25 mouse cellular contexts compared by ENCODE assay signal in genomic region chr6:49804105-49804504, GRCm38 (mm10). TPM values are rescaled to one million over a fixed set of nuclear protein-coding genes. Genes with fewer than 3 reads are reported as not detected.
DNase-seq lines count a peak whose midpoint lies in the region; ATAC-seq and TF ChIP-seq lines count a peak whose summit lies in the region.
"Had no signal": no experiment of that assay in that cellular context is flagged by ENCODE, and none has a peak within 500 bp of the region (broad histone marks: within the 10 kb centered on the region; RNA-seq: fewer than 3 reads in every experiment).

No protein-coding gene starts in this region.

- no peak overlapping the region for H3K4me2 ChIP-seq in neural tube, embryonic 13.5 days
- no peak overlapping the region for H3K4me2 ChIP-seq in neural tube, embryonic 15.5 days
- H3K4me2 ChIP-seq in hindbrain, embryonic 11.5 days (replicated peaks; ENCODE audit: low read depth, low read length): no peak overlapping the region
- H3K4me2 ChIP-seq: forebrain, embryonic 13.5 days; heart, embryonic 12.5 days; heart, embryonic 15.5 days; hindbrain, embryonic 15.5 days had no signal

- no peak for TF ChIP-seq CTCF in heart, adult 2 months (IDR thresholded peaks at IDR 0.05)
- TF ChIP-seq CTCF in brain, embryonic 14.5 days (IDR thresholded peaks at IDR 0.05; ENCODE audit: borderline replicate concordance, extremely low read depth, insufficient read depth, insufficient read length): no peak

- H3K79me2 ChIP-seq in heart, adult 2 months (replicated peaks; ENCODE audit: control insufficient read depth, insufficient read depth, low read length): no peaks in the 10 kb centered on the region

- no peaks in the 10 kb centered on the region for H3K9me3 ChIP-seq in neural tube, embryonic 13.5 days
- no peaks in the 10 kb centered on the region for H3K9me3 ChIP-seq in neural tube, embryonic 15.5 days (replicated peaks)
- H3K9me3 ChIP-seq in hindbrain, embryonic 11.5 days (ENCODE audit: control insufficient read depth, low read length): no peaks in the 10 kb centered on the region
- H3K9me3 ChIP-seq: forebrain, embryonic 10.5 days; forebrain, embryonic 13.5 days; heart, embryonic 12.5 days; heart, embryonic 15.5 days; hindbrain, embryonic 10.5 days; hindbrain, embryonic 15.5 days had no signal

- intact Hi-C loops in heart, adult 2 months (cut with DNase I): no loop called here

- TF ChIP-seq POLR2A in heart, adult 2 months (IDR thresholded peaks at IDR 0.05; ENCODE audit: insufficient read depth, low read depth, low read length): no peak
- TF ChIP-seq POLR2A in brain, embryonic 14.5 days (IDR thresholded peaks at IDR 0.05; ENCODE audit: borderline replicate concordance, extremely low read depth, insufficient read depth, insufficient read length, poor library complexity, severe bottlenecking): no peak

- DNase-seq in heart, adult 11 months: peak; percentile 68
- DNase-seq in heart, adult 2 months: no peak
- DNase-seq in brain, embryonic 14.5 days (ENCODE audit: low read depth): peak; percentile 17
- DNase-seq in hindbrain, embryonic 11.5 days (ENCODE audit: low spot score): no peak
- DNase-seq: adrenal gland, adult 8-10 months; adrenal gland, postnatal 25 days; cerebellum, adult 18-20 months; cerebellum, adult 9-10 months; cerebellum, postnatal 14 days; gastrocnemius, postnatal 10 days; gastrocnemius, postnatal 36 days; heart, postnatal 10 days; heart, postnatal 36 days had no signal

- H3K27ac ChIP-seq in heart, adult 2 months: no peak overlapping the region
- H3K27ac ChIP-seq in neural tube, embryonic 13.5 days (replicated peaks): peak overlapping the region; percentile 39; the same call in 1 of the 2 replicates
- no peak overlapping the region for H3K27ac ChIP-seq in neural tube, embryonic 15.5 days (replicated peaks)
- no peak overlapping the region for H3K27ac ChIP-seq in hindbrain, embryonic 11.5 days (ENCODE audit: low read depth, low read length)
- H3K27ac ChIP-seq: forebrain, embryonic 10.5 days; forebrain, embryonic 13.5 days; heart, embryonic 15.5 days; hindbrain, embryonic 10.5 days; hindbrain, embryonic 15.5 days had no signal

- no peaks in the 10 kb centered on the region for H3K36me3 ChIP-seq in heart, adult 2 months (ENCODE audit: control insufficient read depth, insufficient read depth, low read length)
- H3K36me3 ChIP-seq in neural tube, embryonic 13.5 days: no peaks in the 10 kb centered on the region
- no peaks in the 10 kb centered on the region for H3K36me3 ChIP-seq in neural tube, embryonic 15.5 days
- no peaks in the 10 kb centered on the region for H3K36me3 ChIP-seq in hindbrain, embryonic 11.5 days (ENCODE audit: control insufficient read depth, insufficient read depth, low read length)
- H3K36me3 ChIP-seq: forebrain, embryonic 10.5 days; heart, embryonic 12.5 days; heart, embryonic 15.5 days; hindbrain, embryonic 10.5 days; hindbrain, embryonic 15.5 days had no signal

- no peaks in the 10 kb centered on the region for H3K4me1 ChIP-seq in heart, adult 2 months (ENCODE audit: control insufficient read depth, insufficient read depth, low read length)
- peaks cover 26% of the 10 kb centered on the region for H3K4me1 ChIP-seq in neural tube, embryonic 13.5 days (replicated peaks)
- H3K4me1 ChIP-seq in neural tube, embryonic 15.5 days: peaks cover 7% of the 10 kb centered on the region; the same call in 1 of the 2 replicates
- no peaks in the 10 kb centered on the region for H3K4me1 ChIP-seq in hindbrain, embryonic 11.5 days (replicated peaks; ENCODE audit: control insufficient read depth, insufficient read depth, low read length)

- no peak for TF ChIP-seq EP300 in heart, adult 2 months (IDR thresholded peaks at IDR 0.05; ENCODE audit: insufficient read depth, low read depth, low read length)

- H3K27me3 ChIP-seq in heart, adult 2 months (ENCODE audit: control insufficient read depth, insufficient read depth, low read length): no peaks in the 10 kb centered on the region
- no peaks in the 10 kb centered on the region for H3K27me3 ChIP-seq in neural tube, embryonic 13.5 days
- no peaks in the 10 kb centered on the region for H3K27me3 ChIP-seq in neural tube, embryonic 15.5 days (replicated peaks)
- no peaks in the 10 kb centered on the region for H3K27me3 ChIP-seq in hindbrain, embryonic 11.5 days (ENCODE audit: control insufficient read depth, insufficient read depth, low read length)
- H3K27me3 ChIP-seq: heart, embryonic 15.5 days; hindbrain, embryonic 15.5 days had no signal

- 40% methylated on average over 8 of the region's 8 CpGs for WGBS in heart, adult 2 months
- 42% methylated on average over 8 of the region's 8 CpGs for WGBS in neural tube, embryonic 13.5 days
- WGBS in neural tube, embryonic 15.5 days: 53% methylated on average over 8 of the region's 8 CpGs
- 65% methylated on average over 8 of the region's 8 CpGs for WGBS in hindbrain, embryonic 11.5 days

- no peak overlapping the region for H3K9ac ChIP-seq in heart, adult 2 months (ENCODE audit: low read depth, low read length)
- H3K9ac ChIP-seq in neural tube, embryonic 13.5 days: no peak overlapping the region
- H3K9ac ChIP-seq in neural tube, embryonic 15.5 days (replicated peaks): no peak overlapping the region
- H3K9ac ChIP-seq in hindbrain, embryonic 11.5 days (ENCODE audit: low read depth, low read length): no peak overlapping the region
- H3K9ac ChIP-seq: forebrain, embryonic 13.5 days; heart, embryonic 12.5 days; heart, embryonic 15.5 days; hindbrain, embryonic 15.5 days had no signal

- no peak overlapping the region for H3K4me3 ChIP-seq in heart, adult 2 months
- no peak overlapping the region for H3K4me3 ChIP-seq in neural tube, embryonic 13.5 days
- no peak overlapping the region for H3K4me3 ChIP-seq in neural tube, embryonic 15.5 days (replicated peaks)
- H3K4me3 ChIP-seq in hindbrain, embryonic 11.5 days (ENCODE audit: low read depth, low read length): no peak overlapping the region
- H3K4me3 ChIP-seq: forebrain, embryonic 10.5 days; forebrain, embryonic 13.5 days; heart, embryonic 12.5 days; heart, embryonic 15.5 days; hindbrain, embryonic 10.5 days; hindbrain, embryonic 15.5 days had no signal

- no peak for ATAC-seq in neural tube, embryonic 13.5 days (ENCODE audit: low read depth)
- ATAC-seq in neural tube, embryonic 15.5 days (ENCODE audit: low FRiP score): no peak
- no peak for ATAC-seq in hindbrain, embryonic 11.5 days (ENCODE audit: low FRiP score)
- ATAC-seq: activated CD4-positive, CD25-positive, alpha-beta regulatory T cell, adult 4 months; forebrain, embryonic 13.5 days; forebrain, embryonic 16.5 days had no signal

RNA-seq across cellular contexts. Expression of gene Npy, which starts 18.4 kb away (rescaled TPM):
- total RNA-seq in heart, adult 2 months (2021): not detected
- 5.3 and 7.1 TPM in 2 replicates for polyA plus RNA-seq in heart, adult 2 months (2012; rRNA removed)
- polyA plus RNA-seq in neural tube, embryonic 13.5 days (2015; fragmentation: Nextera tagmentation; extraction: Ambion mirVana): 580 and 599 TPM in 2 replicates
- 307 and 358 TPM in 2 replicates for polyA plus RNA-seq in neural tube, embryonic 15.5 days (2015; fragmentation: Nextera tagmentation; extraction: Ambion mirVana)
- 87.1 and 88.4 TPM in 2 replicates for polyA plus RNA-seq in brain, embryonic 14.5 days (2012; rRNA removed)
- polyA plus RNA-seq in hindbrain, embryonic 11.5 days (2014; fragmentation: Nextera tagmentation; extraction: Ambion mirVana): 7.4 and 13.4 TPM in 2 replicates
- total RNA-seq: gastrocnemius, adult 18-20 months; gastrocnemius, postnatal 10 days; gastrocnemius, postnatal 36 days; granulocyte monocyte progenitor cell, adult 5-6 weeks; heart, postnatal 10 days had no signal
- polyA plus RNA-seq: activated CD4-positive, CD25-positive, alpha-beta regulatory T cell, adult 4 months had no signal

Comparison
In these comparisons a context has a peak if more than half of its experiments do, and no peak if none do; other contexts are left out.
1. DNase-seq: peak in heart, adult 11 months (single experiment) and brain, embryonic 14.5 days (single experiment); none in heart, adult 2 months (0 of 2) and hindbrain, embryonic 11.5 days (single experiment).